Mouse (Mus musculus) mesoderm, embryonic 11.5 days (tissue): Measurements from ENCODE around the gene Nkx6-2.

ENCODE experiments used
- DNase-seq: peaks from one replicate; pipeline ENCODE4 v3.0.0-alpha.2; 2012; ENCODE audit warnings: low read depth, low spot score

Nkx6-2 gene

DNA sequence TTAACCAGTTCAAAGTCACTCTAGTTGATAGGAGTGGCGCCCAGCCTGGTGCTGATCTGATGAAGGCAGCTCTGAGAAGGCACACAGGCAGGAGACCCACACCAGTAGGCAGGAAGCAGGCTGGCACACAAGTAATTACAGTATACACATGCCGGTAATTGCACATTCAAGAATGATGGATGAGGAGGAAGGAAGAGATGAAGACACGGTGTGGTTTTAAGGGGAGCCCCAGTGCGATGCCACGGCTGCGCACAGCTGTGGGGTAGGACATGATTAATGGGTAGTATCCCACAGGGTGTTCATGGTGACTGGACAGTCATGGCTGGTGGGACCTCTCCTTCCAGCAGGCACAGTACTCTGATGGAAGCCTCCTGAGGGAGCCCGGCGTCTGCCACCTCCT is 16.1 kb downstream of the Nkx6-2 start:
- DNase-seq, result no peak

DNA sequence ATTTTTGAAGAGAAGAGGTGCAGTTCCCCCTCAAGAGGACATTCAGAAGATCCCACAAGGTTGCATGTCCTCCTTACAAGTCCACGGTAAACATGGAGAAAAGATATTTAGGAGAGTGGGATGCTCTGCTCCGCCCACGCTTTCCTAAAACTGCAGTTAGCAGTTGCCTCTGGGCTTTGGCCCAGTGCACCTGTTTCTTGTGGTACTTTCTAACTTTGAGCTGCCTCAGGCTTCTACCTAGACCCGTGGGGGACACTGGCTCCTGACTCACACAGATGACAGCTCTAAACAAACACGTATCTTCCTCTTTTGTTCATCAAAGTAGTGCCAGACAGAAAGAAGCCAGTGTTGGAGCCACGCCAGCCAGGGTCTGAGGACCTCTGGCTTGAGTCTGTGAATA is 16.6 kb downstream of the Nkx6-2 start:
- no peak for DNase-seq

DNA sequence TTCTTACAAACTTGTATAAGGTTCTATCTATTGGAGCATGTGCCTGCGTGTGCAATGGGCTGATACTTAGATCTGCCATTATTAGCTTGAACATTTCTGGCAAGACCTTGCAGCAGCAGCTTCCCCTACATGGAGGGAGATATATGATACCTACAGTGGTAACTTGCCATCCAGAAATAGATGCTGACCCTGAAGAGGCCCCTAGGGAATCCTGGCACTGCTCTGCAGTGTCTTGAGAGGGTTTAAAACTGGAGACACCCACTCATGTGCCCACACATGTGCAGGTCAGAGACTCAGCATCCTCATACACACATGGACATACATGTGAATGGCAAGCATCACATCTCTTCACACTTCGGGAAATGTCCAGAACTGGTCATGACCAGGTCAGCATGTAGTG is 18.4 kb downstream of the Nkx6-2 start:
- DNase-seq, result no peak

DNA sequence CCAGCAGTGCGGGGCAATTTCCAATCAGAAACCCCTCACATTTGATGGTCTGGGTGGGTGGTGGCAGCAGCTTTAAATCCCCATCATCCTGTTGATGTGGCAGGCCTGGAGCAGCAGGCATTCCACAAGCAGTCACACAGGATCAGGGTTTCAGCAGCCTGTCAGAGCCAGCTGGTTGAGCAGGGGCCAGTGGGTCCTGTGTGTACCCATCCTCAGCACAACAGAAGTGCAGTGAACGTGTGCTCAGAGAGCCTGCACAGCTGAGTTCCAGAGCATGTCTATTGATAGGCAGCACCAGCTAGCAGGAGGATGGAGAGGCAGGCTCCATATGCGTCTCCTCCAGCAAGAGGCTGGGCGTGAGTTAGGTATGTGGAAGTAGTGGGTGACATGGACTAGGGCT is 19.2 kb downstream of the Nkx6-2 start:
- DNase-seq, result no peak

DNA sequence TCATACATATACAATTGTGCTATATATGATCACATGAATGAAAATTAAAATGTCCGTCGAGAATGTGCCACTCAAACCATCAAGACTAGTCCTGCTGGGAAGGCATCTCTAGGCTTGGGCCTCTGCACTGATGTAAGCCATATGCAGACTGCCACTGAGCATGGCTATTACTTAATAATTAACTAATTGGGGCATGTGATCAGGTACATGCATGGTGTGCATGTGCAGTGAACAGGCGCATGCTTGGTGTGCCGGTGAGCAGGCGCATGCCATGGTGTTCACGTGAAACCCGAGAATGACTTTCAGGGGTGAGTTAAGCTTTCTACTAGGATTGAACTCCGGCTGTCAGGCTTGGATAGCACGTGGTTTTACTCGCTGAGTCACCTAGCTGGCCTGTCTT is 22.9 kb downstream of the Nkx6-2 start:
- DNase-seq, result no peak

DNA sequence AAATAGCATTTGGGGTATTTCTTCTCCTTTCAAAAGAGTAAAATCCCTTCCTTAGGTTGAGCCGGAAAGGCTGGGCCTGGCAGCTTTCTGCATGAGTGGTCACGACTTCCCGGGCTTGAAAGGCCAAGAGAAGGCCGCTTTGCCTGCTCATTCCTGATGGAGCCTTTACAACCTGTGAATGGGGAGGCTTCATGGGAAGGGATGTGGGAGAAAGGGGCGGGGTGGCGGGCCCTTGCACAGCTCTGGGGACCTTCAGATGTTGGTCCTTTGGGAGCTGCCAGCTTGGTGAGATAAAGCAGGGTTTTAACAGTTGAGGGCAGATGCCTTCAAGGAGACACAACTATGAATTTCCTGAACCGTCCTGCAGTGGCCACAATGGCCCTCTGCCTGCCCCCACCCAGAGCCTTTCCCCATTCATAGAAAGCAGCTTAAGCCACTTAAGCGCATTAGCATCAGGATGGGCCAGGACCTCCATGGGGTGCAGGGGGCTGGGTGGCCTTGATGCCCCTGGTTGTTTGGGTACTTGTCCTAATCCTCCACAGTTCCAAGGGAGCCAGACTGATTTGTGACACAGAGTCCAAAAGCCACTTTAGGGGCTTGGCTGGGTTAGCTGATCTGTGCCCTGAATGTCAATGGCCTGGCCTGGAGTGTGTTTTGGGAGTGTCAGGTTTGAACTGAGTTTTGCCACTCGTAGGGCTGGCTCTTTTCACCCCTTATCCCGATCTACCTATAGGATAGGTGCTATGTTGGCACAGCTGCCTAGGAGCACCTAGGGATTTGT is 25.7 kb downstream of the Nkx6-2 start:
- no peak for DNase-seq

DNA sequence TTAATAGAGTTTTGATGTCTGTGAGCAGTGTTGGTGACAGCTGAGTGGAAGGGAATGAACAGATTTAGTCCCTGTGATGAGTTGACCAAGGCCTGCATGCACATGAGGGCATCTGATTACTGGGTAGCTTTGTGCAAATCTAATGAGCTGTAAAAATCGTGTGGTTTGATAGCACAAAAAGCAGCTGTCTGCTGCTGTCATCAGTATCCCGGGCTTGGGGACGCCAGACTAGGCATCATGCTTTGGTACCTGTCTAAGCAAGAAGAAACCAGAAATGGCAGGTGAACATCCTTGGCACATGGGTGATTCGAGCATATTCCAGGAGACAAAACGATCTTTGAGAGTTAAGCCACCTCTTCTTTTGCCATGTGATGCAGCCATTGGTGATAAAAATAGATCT is 26.3 kb downstream of the Nkx6-2 start:
- DNase-seq, result peak; percentile 37

DNA sequence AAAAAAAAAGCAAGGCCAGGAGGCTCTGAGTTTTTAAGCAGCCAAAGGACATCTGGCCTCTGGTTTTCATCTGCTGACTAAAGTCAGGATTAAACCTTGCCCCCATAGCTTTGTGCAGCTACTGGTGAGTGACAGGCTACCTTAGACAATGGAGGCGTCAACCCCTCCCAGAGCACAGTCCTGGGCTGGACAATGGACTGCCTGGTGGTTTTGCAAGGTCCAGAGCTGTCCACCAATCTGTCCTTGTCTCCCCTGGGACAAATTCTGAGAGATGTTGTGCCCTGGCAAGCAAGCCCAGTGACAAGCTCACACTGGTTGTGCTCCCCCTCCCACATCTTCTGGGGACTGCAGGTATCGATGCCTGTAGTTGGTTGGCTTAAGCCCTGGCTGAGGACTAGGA is 31.1 kb downstream of the Nkx6-2 start:
- no peak for DNase-seq

DNA sequence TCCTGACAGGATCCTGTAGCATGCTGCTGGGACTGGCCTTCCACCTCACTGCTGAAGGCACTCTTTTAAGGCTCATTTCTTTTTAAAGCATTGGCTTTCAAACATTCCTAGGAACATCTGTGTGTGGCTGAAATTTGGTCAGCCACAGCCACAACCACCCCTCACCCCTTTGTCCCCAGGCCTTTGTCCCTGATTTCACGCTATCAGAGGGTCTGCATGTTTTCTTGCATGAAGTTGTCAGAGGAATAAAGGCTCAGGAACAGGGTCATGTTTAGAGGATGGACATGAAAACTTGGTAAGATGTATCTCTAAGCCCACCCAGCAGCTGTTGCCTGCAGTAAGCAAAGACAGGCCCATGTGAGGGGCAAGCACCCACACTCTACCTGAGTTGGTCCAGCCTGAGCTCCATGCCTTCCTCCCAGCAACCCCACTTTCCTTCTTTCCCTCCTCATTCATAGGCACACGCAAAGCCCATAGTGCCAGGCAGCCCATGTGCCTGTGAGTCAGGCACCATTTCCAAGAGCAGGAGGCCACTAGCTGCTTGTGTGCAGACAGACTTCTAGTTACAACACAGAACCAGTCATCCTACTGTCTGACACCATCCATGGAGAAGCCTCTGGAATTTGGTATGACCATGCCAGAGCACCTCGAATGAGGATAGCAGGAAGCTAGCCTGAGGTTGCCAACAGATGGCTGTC is 32.4 kb downstream of the Nkx6-2 start:
- DNase-seq, result no peak

DNA sequence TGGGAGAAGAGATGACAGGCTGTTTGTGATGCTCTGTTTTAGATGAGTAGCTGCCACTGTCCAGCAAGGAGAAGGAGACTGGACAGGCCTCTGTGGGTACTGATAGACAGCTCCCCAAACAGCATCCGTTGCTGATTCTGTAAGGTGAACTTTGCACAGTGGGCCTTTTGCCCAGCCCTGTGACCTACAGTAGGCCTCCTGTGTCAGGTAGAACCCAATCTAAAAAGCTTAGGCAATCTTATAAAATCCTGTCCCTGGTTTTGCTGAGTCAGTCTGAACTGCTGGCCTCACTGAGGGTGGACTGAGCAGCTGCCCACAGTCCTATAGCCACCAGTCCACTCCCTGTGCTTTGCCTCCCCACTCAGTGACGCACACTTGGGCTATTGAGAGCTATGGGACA is 35.3 kb downstream of the Nkx6-2 start:
- no peak for DNase-seq

DNA sequence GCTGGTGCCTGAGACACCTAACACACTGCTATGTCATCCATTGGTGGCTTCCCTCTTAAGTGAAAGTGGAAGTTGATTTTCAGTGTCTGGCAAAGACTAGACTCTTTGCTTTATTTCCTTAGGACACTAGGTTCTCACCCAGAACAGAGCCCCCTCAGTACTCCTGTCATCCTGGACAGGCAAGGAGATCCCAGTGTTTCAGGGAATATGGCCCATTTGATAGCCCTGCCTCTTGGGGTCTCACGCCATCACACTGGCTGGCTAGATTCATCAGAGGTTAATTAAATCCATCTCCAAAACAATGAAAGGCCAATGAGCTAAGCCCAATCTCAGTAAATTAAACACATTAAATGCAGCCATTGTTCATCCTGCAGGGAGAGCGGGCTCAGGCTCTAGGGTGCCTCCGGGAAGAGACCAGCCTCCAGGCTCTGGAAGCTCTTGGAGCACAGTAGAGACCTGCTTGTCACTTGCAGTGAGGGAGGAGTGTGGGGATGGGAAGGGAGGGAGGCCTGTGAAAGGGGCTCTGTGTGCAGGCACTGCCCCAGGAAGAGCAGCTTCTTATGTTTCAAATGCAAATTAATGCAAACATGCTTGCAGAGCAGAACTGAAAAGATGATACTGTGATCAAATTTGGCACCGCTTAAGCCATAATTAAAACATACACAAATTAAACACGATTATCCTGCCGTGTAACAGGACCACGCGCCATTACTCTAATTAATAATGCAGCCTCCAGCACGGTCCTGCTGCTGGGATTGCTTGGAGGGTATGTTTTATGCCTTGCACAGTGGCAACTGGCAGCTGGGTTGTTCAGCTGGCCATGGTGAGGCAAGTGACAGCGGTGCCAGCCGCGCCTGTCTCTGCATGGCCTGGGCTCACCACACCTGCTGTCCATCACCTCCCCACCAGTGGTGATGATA is 37.6 kb downstream of the Nkx6-2 start:
- DNase-seq, result no peak

DNA sequence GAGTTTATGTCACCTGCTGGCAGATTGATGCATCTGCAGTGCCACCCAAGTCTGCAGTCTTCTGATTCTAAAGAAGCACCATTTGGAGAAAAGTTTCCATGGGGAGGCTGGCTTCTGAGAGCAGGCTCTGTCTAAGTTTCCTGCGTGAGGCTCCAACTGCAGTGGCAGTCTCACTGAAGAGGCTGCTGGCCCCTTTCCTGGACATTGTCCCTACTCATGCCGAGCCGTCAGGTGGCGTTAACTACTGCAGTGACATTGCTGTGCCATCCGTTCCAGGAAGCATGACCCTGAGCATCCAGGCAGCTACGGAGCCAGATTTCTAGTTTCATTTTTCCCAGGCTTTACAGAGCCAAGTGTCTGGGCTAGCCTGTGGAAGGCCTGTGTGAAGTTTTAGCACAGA is 41.2 kb downstream of the Nkx6-2 start:
- DNase-seq, result no peak

DNA sequence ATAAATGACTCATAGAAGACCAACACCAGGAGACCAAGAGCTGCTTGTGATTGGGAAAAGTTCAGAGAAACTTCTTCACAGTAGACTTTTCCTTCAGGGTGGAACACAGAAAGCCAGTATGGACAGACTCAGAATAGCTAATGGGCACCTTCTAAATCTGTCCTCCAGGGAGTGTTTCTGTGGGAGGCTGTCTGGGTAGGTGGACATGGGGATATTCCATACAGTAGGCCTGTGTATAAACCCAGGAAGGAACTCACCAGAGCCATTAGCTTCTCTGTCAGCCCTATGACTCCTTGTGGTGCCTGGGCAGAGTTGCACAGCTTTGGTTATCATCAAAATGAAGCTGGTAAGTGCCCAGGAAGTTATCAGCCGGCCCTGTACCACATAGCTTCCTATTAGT is 42.0 kb downstream of the Nkx6-2 start:
- no peak for DNase-seq

DNA sequence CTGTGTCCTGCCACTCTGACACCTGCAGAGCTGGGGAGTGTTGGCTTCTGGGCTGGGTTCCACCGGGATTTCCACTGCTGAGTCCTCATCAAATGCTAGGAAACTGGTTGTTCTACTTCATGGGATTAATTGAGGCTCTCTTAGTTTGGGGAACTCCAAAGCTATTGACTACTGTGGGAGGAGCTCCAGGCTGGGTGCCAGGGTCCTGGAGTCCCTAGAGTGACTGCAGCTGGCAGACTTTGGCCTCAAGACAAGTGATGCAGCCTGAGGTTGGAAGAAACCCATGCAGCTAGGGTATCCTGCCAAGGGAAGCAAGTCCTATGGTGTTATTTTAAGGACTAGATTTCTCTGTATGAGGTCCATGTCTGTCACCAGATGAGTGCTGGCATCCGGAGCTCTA is 44.1 kb downstream of the Nkx6-2 start:
- no peak for DNase-seq

DNA sequence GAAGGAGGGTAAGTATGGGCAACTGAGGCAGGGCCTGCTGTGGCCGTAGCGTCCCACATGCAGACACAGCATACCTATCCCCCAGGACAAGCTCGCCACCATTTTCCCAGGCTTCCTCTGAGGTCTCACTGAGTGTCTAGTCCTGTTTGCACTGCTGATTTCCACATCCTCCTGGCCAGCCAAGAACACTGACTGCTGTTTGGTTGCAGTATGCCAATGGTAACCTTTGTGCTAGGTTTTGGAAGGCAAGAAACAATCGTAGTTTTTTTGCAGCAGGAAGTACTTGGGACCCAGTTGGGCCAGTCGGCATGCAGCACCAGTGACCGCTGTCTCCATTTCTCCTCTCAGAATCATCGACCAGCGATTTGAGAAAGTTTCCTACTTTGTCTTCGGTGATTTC is 44.8 kb downstream of the Nkx6-2 start:
- DNase-seq, result no peak

DNA sequence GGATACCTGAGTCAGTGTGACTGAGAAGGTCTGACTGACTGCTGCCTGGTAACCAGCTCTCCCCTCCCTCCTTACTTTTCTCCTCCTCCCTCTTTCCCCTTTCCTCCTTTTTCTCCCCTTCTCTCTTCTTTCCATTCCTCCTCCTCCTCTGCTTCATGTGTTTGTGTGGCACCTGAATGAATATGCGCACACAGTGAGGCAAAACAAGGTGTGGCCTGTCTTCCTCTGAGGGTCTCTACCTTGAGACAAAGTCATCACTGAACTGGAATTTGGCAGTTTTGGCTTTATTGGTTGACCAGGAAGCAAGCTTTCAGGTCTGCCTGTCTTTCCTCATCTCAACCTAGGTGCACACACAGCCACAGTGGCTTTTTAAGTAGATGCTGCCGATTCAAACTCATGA is 45.8 kb downstream of the Nkx6-2 start:
- no peak for DNase-seq

DNA sequence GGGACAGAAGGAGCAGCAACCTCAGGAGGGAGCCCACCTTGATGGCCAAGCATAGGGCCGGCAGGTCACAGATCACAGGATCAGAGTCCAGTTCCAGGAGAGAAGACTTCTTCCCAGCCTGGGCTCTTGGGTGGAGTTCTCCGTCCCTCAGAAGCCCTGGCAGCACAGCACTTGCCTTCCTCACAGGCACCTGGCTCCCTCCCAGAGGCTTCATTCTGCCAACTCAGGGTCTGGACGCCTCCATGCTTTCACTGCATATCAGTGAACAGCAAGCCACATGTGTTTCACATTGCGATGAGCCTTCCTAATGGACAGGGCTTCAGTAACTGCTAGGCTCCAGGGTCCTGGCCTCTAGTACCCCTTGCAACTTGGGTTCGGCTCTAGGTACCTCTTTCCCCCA is 46.3 kb downstream of the Nkx6-2 start:
- DNase-seq, result no peak

DNA sequence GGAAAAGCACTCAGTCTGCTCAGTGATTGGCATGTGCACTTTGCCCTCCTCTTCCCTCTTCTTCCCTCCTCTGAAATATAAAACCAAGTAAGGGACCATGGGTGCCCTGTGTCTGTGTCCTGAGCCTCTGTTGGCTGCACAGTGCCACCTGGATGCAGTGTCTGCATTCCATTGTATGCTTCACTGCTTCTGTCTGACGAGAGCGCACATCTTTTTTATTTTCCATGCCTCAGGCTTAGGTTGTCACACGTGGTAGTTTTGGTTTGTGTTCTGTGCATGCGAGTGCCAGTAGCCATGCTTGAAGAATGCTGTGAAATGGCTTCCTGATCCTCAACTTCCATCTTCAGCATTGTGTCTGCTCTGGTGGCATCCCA is 51.2 kb downstream of the Nkx6-2 start:
- no peak for DNase-seq

DNA sequence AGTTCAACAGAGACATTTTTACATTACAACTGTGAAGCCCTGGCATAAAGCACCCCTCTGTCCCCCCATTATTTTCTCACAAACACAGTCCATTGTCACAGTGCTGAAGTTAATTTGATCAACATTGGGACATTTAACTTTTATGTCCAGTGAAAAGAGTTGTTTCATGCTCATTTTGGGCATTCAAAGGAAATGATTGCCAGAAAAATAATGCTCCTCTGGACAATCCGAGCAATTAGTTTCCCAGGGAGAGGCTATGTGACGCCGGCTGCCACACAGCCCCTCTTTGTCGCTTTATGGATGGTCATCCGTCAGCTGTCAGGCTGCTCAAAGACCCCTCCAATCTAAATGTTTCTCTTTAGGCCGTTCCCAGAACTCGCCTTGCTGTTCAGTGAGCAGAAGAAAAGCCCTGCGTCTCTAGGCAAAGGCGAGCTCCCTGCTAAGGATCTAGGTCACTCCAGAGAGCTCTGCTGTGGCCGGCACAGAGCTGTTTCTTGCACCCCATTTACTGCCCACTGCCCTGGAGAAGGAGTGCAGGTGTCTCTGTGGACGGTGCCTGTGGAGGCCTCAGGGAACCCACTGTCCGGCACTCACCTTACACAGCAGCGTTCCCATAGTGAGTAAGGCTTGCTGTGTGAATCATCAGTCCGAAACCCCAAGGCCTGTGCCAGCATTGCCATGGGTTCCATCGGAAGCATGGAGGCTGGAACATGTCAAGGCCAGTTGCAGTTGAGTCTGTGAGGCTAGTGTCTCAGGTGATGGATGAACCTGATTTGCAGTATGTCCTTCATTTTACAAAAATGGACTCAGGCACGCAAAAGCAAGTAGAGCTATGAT is 51.8 kb downstream of the Nkx6-2 start:
- DNase-seq, result peak; percentile 77
